Mouse (Mus musculus): ENCODE results near the gene Tbc1d8b. TPM values are rescaled to one million over a fixed set of nuclear protein-coding genes. Genes with fewer than 3 reads are reported as not detected.

Tbc1d8b gene
- total and polyA plus RNA-seq, 3 experiments, result 1.8 to 2.3 (median 2.2) TPM

DNA sequence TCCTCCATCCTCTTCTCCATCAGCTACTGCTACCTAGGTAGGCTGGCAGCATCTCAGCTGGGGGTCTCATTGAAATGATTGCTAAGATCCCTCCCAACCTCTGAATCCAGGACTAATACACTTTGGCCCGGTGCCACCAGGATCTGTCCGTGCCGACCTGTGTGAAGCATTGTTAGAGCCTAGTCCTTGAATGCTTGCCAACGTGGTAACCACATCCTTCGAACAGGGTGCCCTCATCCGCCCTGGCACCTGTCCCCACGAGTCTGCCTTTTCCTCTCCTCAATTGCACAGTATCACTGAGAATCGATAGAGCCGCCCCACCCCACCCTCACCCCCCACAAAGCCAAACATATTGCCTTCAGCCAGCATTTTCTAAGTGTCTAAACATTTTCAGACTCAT lies 113.1 kb downstream of the Tbc1d8b start:
- Histone ChIP-seq H3K4me3 (replicated peaks in 1 of 3; ENCODE audit: low read depth in 2 of 3, low read length in 2 of 3, poor library complexity in 1 of 3) (no peak overlapping the region), H3K36me3 (replicated peaks in 1 of 2; ENCODE audit: control insufficient read depth in 1 of 2, insufficient read depth in 1 of 2, low read length in 1 of 2) (no peaks in the 10 kb centered on the region), H3K27ac (ENCODE audit: insufficient read depth, low read depth) (no peak overlapping the region), H3K9me3 (replicated peaks; ENCODE audit: low read length) (no peaks in the 10 kb centered on the region), H3K9ac (ENCODE audit: insufficient read depth, low read depth) (no peak overlapping the region), H3K79me2 (replicated peaks; ENCODE audit: control insufficient read depth, extremely low read depth, insufficient read depth, poor library complexity, severe bottlenecking) (no peaks in the 10 kb centered on the region), H3K4me1 (ENCODE audit: control insufficient read depth in 1 of 2, insufficient read depth in 2 of 2) (no peaks in the 10 kb centered on the region), H3K27me3 (replicated peaks) (no peaks in the 10 kb centered on the region), H3K4me2 (ENCODE audit: insufficient read depth, low read depth, poor library complexity, severe bottlenecking) (no peak overlapping the region)
- in situ Hi-C loops (cut with MboI; ENCODE audit: low pct_ligation_motif_present, low pct_unique_long_range_greater_than_20kb, low sequenced_read_pairs), result no loop called here
- no peak for DNase-seq (ENCODE audit: extremely low read depth)
- TF ChIP-seq TBP (conservative IDR thresholded peaks at IDR 0.05; ENCODE audit: low read depth, low read length) (no peak), KAT2A (IDR thresholded peaks at IDR 0.05; ENCODE audit: insufficient replicate concordance, low read length) (no peak), EP300 (IDR thresholded peaks at IDR 0.05; ENCODE audit: low read length) (no peak), NRF1 (IDR thresholded peaks at IDR 0.05; ENCODE audit: low read depth, low read length) (no peak), ZMIZ1 (IDR thresholded peaks at IDR 0.05; ENCODE audit: low read depth, low read length) (no peak)
- dilution Hi-C loops (cut with MboI; ENCODE audit: extremely low pct_ligation_motif_present, extremely low pct_unique_long_range_greater_than_20kb, low sequenced_read_pairs), result no loop called here

DNA sequence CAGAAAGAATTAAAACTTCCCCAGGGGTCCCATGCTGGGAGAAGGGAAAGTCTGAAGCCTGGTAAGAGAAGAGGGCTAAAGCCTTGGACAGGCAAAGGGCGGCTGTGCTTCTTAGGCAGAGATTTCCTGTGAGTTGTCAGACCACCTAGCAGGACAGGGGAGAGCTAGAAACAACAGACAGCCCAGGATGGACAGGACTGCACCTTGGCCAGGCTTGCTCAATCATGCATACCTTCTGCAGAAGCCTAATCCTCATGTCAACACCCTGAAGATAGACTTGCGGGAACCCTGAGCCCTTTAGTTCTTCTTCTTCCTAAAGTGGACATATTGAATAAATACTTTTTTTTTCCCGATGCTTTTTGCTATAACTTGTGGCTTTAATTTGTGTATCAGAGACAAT lies 115.2 kb downstream of the Tbc1d8b start:
- Histone ChIP-seq H3K9me3 (replicated peaks; ENCODE audit: low read length) (no peaks in the 10 kb centered on the region), H3K79me2 (replicated peaks; ENCODE audit: control insufficient read depth, extremely low read depth, insufficient read depth, poor library complexity, severe bottlenecking) (no peaks in the 10 kb centered on the region), H3K4me1 (ENCODE audit: control insufficient read depth in 1 of 2, insufficient read depth in 2 of 2) (no peaks in the 10 kb centered on the region), H3K4me3 (replicated peaks in 1 of 3; ENCODE audit: low read depth in 2 of 3, low read length in 2 of 3, poor library complexity in 1 of 3) (no peak overlapping the region), H3K27me3 (replicated peaks) (no peaks in the 10 kb centered on the region), H3K9ac (ENCODE audit: insufficient read depth, low read depth) (no peak overlapping the region), H3K27ac (ENCODE audit: insufficient read depth, low read depth) (no peak overlapping the region), H3K4me2 (ENCODE audit: insufficient read depth, low read depth, poor library complexity, severe bottlenecking) (no peak overlapping the region), H3K36me3 (replicated peaks in 1 of 2; ENCODE audit: control insufficient read depth in 1 of 2, insufficient read depth in 1 of 2, low read length in 1 of 2) (no peaks in the 10 kb centered on the region)
- dilution Hi-C loops (cut with MboI; ENCODE audit: extremely low pct_ligation_motif_present, extremely low pct_unique_long_range_greater_than_20kb, low sequenced_read_pairs) (no loop called here), in situ Hi-C loops (cut with MboI; ENCODE audit: low pct_ligation_motif_present, low pct_unique_long_range_greater_than_20kb, low sequenced_read_pairs) (no loop called here)
- TF ChIP-seq BHLHE40 (IDR thresholded peaks at IDR 0.05; ENCODE audit: low read depth, low read length), result no peak
- TF ChIP-seq IRF4 (IDR thresholded peaks at IDR 0.05; ENCODE audit: low read depth, low read length), result no peak
- TF ChIP-seq USF1 (IDR thresholded peaks at IDR 0.05; ENCODE audit: low read depth, low read length), result no peak
- no peak for TF ChIP-seq POLR2AphosphoS2 (IDR thresholded peaks at IDR 0.05; ENCODE audit: low read depth, low read length)
- TF ChIP-seq JUND (conservative IDR thresholded peaks at IDR 0.05; ENCODE audit: low read depth, low read length), result no peak
- no peak for TF ChIP-seq TBP (conservative IDR thresholded peaks at IDR 0.05; ENCODE audit: low read depth, low read length)
- no peak for TF ChIP-seq ZKSCAN1 (IDR thresholded peaks at IDR 0.05; ENCODE audit: borderline replicate concordance, low read depth, low read length)
- no peak for TF ChIP-seq E2F4 (IDR thresholded peaks at IDR 0.05; ENCODE audit: insufficient replicate concordance, low read depth, low read length)
- TF ChIP-seq MAZ (IDR thresholded peaks at IDR 0.05; ENCODE audit: low read depth, low read length), result no peak
- TF ChIP-seq ZC3H11A (IDR thresholded peaks at IDR 0.05; ENCODE audit: low read depth, low read length), result no peak
- no peak for TF ChIP-seq POLR2A (IDR thresholded peaks at IDR 0.05; ENCODE audit: low read depth, low read length)
- no peak for TF ChIP-seq ZMIZ1 (IDR thresholded peaks at IDR 0.05; ENCODE audit: low read depth, low read length)
- no peak for TF ChIP-seq MXI1 (IDR thresholded peaks at IDR 0.05; ENCODE audit: low read depth, low read length)
- no peak for TF ChIP-seq NELFE (IDR thresholded peaks at IDR 0.05; ENCODE audit: low read depth, low read length)
- no peak for TF ChIP-seq SIN3A (IDR thresholded peaks at IDR 0.05; ENCODE audit: low read length)
- TF ChIP-seq PAX5 (IDR thresholded peaks at IDR 0.05; ENCODE audit: low read length), result no peak
- TF ChIP-seq MAX (IDR thresholded peaks at IDR 0.05; ENCODE audit: low read length), result no peak
- no peak for TF ChIP-seq MAFK (IDR thresholded peaks at IDR 0.05; ENCODE audit: insufficient replicate concordance, low read length)
- TF ChIP-seq CHD2 (IDR thresholded peaks at IDR 0.05; ENCODE audit: low read length), result no peak
- DNase-seq (ENCODE audit: extremely low read depth), result no peak
